Mouse (Mus musculus): ENCODE results near the gene Wdr17. TPM values are rescaled to one million over a fixed set of nuclear protein-coding genes. Genes with fewer than 3 reads are reported as not detected.
"Not testable (repeated sequence)": the region's sequence is repeated elsewhere in the genome, so short reads cannot be mapped to it uniquely, and the experiment has no call there.

Wdr17 gene
- polyA plus RNA-seq, 1 experiment from 2014 or later = 2.4 TPM

- Histone ChIP-seq H3K4me1 (no peaks in the 10 kb centered on the region), H3K4me3 (replicated peaks) (no peak overlapping the region), H3K36me3 (no peaks in the 10 kb centered on the region), H3K9ac (no peak overlapping the region), H3K4me2 (replicated peaks) (no peak overlapping the region), H3K27me3 (no peaks in the 10 kb centered on the region), H3K9me3 (replicated peaks) (no peaks in the 10 kb centered on the region), H3K27ac (replicated peaks) (no peak overlapping the region)
- ATAC-seq (ENCODE audit: insufficient number of reproducible peaks, low FRiP score, low TSS enrichment, low read depth) = no peak
Observed at GRCm38 (mm10) chr8:54671806-54672205, 215.2 kb downstream of the Wdr17 start.

GRCm38 (mm10) chr8:54667756-54668155 lies 219.2 kb downstream of the Wdr17 start:
- WGBS = 75% methylated on average over 3 of the region's 3 CpGs
- no peaks in the 10 kb centered on the region for H3K9me3 ChIP-seq (replicated peaks)
- H3K27ac ChIP-seq (replicated peaks) = no peak overlapping the region
- H3K4me2 ChIP-seq (replicated peaks) = no peak overlapping the region
- no peaks in the 10 kb centered on the region for H3K27me3 ChIP-seq
- H3K4me3 ChIP-seq (replicated peaks) = no peak overlapping the region
- no peaks in the 10 kb centered on the region for H3K4me1 ChIP-seq
- H3K36me3 ChIP-seq = no peaks in the 10 kb centered on the region
- no peak for ATAC-seq (ENCODE audit: insufficient number of reproducible peaks, low FRiP score, low TSS enrichment, low read depth)
- no peak overlapping the region for H3K9ac ChIP-seq

GRCm38 (mm10) chr8:54660675-54661074 lies 226.3 kb downstream of the Wdr17 start:
- 33% methylated on average over 5 of the region's 5 CpGs for WGBS
- H3K27me3 ChIP-seq = no peaks in the 10 kb centered on the region
- no peak overlapping the region for H3K27ac ChIP-seq (replicated peaks)
- no peaks in the 10 kb centered on the region for H3K36me3 ChIP-seq
- no peak for ATAC-seq (ENCODE audit: insufficient number of reproducible peaks, low FRiP score, low TSS enrichment, low read depth)
- H3K9ac ChIP-seq = no peak overlapping the region
- no peak overlapping the region for H3K4me2 ChIP-seq (replicated peaks)
- no peak overlapping the region for H3K4me3 ChIP-seq (replicated peaks)
- no peaks in the 10 kb centered on the region for H3K9me3 ChIP-seq (replicated peaks)
- H3K4me1 ChIP-seq = no peaks in the 10 kb centered on the region

GRCm38 (mm10) chr8:54659703-54660102 lies 227.3 kb downstream of the Wdr17 start:
- Histone ChIP-seq H3K4me1 (no peaks in the 10 kb centered on the region), H3K9me3 (replicated peaks) (no peaks in the 10 kb centered on the region), H3K36me3 (no peaks in the 10 kb centered on the region), H3K27ac (replicated peaks) (no peak overlapping the region), H3K4me3 (replicated peaks) (no peak overlapping the region), H3K4me2 (replicated peaks) (no peak overlapping the region), H3K9ac (no peak overlapping the region), H3K27me3 (no peaks in the 10 kb centered on the region)
- WGBS = 87% methylated on average over 2 of the region's 2 CpGs
- ATAC-seq (ENCODE audit: insufficient number of reproducible peaks, low FRiP score, low TSS enrichment, low read depth) = no peak

GRCm38 (mm10) chr8:54638634-54639033 lies 248.3 kb downstream of the Wdr17 start:
- no peaks in the 10 kb centered on the region for H3K36me3 ChIP-seq
- no peak for ATAC-seq (ENCODE audit: insufficient number of reproducible peaks, low FRiP score, low TSS enrichment, low read depth)
- H3K4me3 ChIP-seq (replicated peaks) = no peak overlapping the region
- no peak overlapping the region for H3K27ac ChIP-seq (replicated peaks)
- H3K9ac ChIP-seq = no peak overlapping the region
- H3K4me1 ChIP-seq = no peaks in the 10 kb centered on the region
- WGBS = 57% methylated on average over 4 of the region's 4 CpGs
- H3K9me3 ChIP-seq (replicated peaks) = no peaks in the 10 kb centered on the region
- H3K27me3 ChIP-seq = no peaks in the 10 kb centered on the region
- H3K4me2 ChIP-seq (replicated peaks) = no peak overlapping the region

GRCm38 (mm10) chr8:54616710-54617109 lies 270.3 kb downstream of the Wdr17 start:
- H3K27ac ChIP-seq (replicated peaks); ATAC-seq (ENCODE audit: insufficient number of reproducible peaks, low FRiP score, low TSS enrichment, low read depth); H3K36me3 ChIP-seq; H3K27me3 ChIP-seq; H3K4me1 ChIP-seq; H3K9me3 ChIP-seq (replicated peaks); H3K4me2 ChIP-seq (replicated peaks); H3K9ac ChIP-seq; H3K4me3 ChIP-seq (replicated peaks): not testable (repeated sequence)
- 87% methylated on average over 17 of the region's 17 CpGs for WGBS

GRCm38 (mm10) chr8:54610238-54610637 lies 276.7 kb downstream of the Wdr17 start:
- ATAC-seq (ENCODE audit: insufficient number of reproducible peaks, low FRiP score, low TSS enrichment, low read depth) = no peak
- no peak overlapping the region for H3K27ac ChIP-seq (replicated peaks)

GRCm38 (mm10) chr8:54609336-54609735 lies 277.6 kb downstream of the Wdr17 start:
- H3K4me2 ChIP-seq (replicated peaks) = no peak overlapping the region
- H3K9ac ChIP-seq = no peak overlapping the region
- H3K4me1 ChIP-seq = no peaks in the 10 kb centered on the region
- no peaks in the 10 kb centered on the region for H3K27me3 ChIP-seq
- no peak for ATAC-seq (ENCODE audit: insufficient number of reproducible peaks, low FRiP score, low TSS enrichment, low read depth)
- no peak overlapping the region for H3K27ac ChIP-seq (replicated peaks)
- no peak overlapping the region for H3K4me3 ChIP-seq (replicated peaks)
- H3K36me3 ChIP-seq = no peaks in the 10 kb centered on the region
- WGBS = 81% methylated on average over 2 of the region's 2 CpGs
- H3K9me3 ChIP-seq (replicated peaks) = no peaks in the 10 kb centered on the region

More at GRCm38 (mm10) chr8:54610238-54610637, 276.7 kb downstream of the Wdr17 start:
- no peaks in the 10 kb centered on the region for H3K27me3 ChIP-seq
- H3K4me2 ChIP-seq (replicated peaks) = no peak overlapping the region
- H3K36me3 ChIP-seq = no peaks in the 10 kb centered on the region
- WGBS = 49% methylated on average over 4 of the region's 4 CpGs
- no peak overlapping the region for H3K9ac ChIP-seq
- H3K4me3 ChIP-seq (replicated peaks) = no peak overlapping the region
- H3K9me3 ChIP-seq (replicated peaks) = no peaks in the 10 kb centered on the region
- no peaks in the 10 kb centered on the region for H3K4me1 ChIP-seq

- H3K36me3 ChIP-seq = no peaks in the 10 kb centered on the region
- H3K9me3 ChIP-seq (replicated peaks) = no peaks in the 10 kb centered on the region
- no peak overlapping the region for H3K4me3 ChIP-seq (replicated peaks)
- no peak overlapping the region for H3K4me2 ChIP-seq (replicated peaks)
- H3K9ac ChIP-seq = no peak overlapping the region
- no peak for ATAC-seq (ENCODE audit: insufficient number of reproducible peaks, low FRiP score, low TSS enrichment, low read depth)
- H3K27me3 ChIP-seq = no peaks in the 10 kb centered on the region
- H3K27ac ChIP-seq (replicated peaks) = no peak overlapping the region
- H3K4me1 ChIP-seq = peaks cover 5% of the 10 kb centered on the region; the same call in 1 of the 2 replicates
- 63% methylated on average over 4 of the region's 4 CpGs for WGBS
Observed at GRCm38 (mm10) chr8:54603440-54603839, 283.5 kb downstream of the Wdr17 start.

GRCm38 (mm10) chr8:54600671-54601251 lies 286.2 kb downstream of the Wdr17 start, which contains the start of gene Spata4:
Gene Spata4, plus strand, starts transcription at chr8:54600781.
- Histone ChIP-seq H3K4me3 (replicated peaks) (peak within 1 kb of the TSS; percentile 22), H3K4me1 (peaks cover 5% of the 10 kb centered on the region; the same call in 1 of the 2 replicates), H3K27ac (replicated peaks) (no peak within 1 kb of the TSS), H3K36me3 (no peaks in the 10 kb centered on the region), H3K27me3 (no peaks in the 10 kb centered on the region), H3K4me2 (replicated peaks) (peak within 1 kb of the TSS; percentile 40), H3K9me3 (replicated peaks) (no peaks in the 10 kb centered on the region), H3K9ac (no peak within 1 kb of the TSS)
- 10% methylated on average over 21 of the region's 21 CpGs for WGBS
- 0 out of 2 replicates have a peak, but pooled peaks have one; percentile 24 for ATAC-seq (ENCODE audit: insufficient number of reproducible peaks, low FRiP score, low TSS enrichment, low read depth)

- no peaks in the 10 kb centered on the region for H3K9me3 ChIP-seq (replicated peaks)
- ATAC-seq (ENCODE audit: insufficient number of reproducible peaks, low FRiP score, low TSS enrichment, low read depth) = no peak
- H3K9ac ChIP-seq = no peak overlapping the region
- no peak overlapping the region for H3K4me2 ChIP-seq (replicated peaks)
- 88% methylated on average over 2 of the region's 2 CpGs for WGBS
- H3K4me1 ChIP-seq = peaks cover 5% of the 10 kb centered on the region
- no peaks in the 10 kb centered on the region for H3K27me3 ChIP-seq
- H3K4me3 ChIP-seq (replicated peaks) = no peak overlapping the region
- no peak overlapping the region for H3K27ac ChIP-seq (replicated peaks)
- H3K36me3 ChIP-seq = no peaks in the 10 kb centered on the region
Observed at GRCm38 (mm10) chr8:54597386-54597785, 289.6 kb downstream of the Wdr17 start.

- H3K9ac ChIP-seq = no peak overlapping the region
- H3K4me1 ChIP-seq = peaks cover 5% of the 10 kb centered on the region
- H3K4me2 ChIP-seq (replicated peaks) = no peak overlapping the region
- H3K9me3 ChIP-seq (replicated peaks) = no peaks in the 10 kb centered on the region
- WGBS = 69% methylated on average over 2 of the region's 2 CpGs
- no peak overlapping the region for H3K4me3 ChIP-seq (replicated peaks)
- no peaks in the 10 kb centered on the region for H3K36me3 ChIP-seq
- H3K27me3 ChIP-seq = no peaks in the 10 kb centered on the region
- no peak overlapping the region for H3K27ac ChIP-seq (replicated peaks)
- no peak for ATAC-seq (ENCODE audit: insufficient number of reproducible peaks, low FRiP score, low TSS enrichment, low read depth)
Observed at GRCm38 (mm10) chr8:54596940-54597339, 290.0 kb downstream of the Wdr17 start.
